Mouse (Mus musculus) hindbrain, embryonic 13.5 days (tissue): ENCODE measurements around the gene Slc9a8. TPM values are rescaled to one million over a fixed set of nuclear protein-coding genes. Genes with fewer than 3 reads are reported as not detected.
A peak's percentile ranks its signal among the peaks of the same experiment; 100 is the strongest.

Experiments
- ATAC-seq: fragments of 200-750 bp; cut with Nextera tagmentation; 2 replicates; pipeline ENCODE4 v1.8.0; 2017; ENCODE audit warnings: moderate TSS enrichment; ENCODE audit not compliant: low FRiP score
- H3K27ac ChIP-seq: fragments of 300-500 bp; sonication (generic); 2 replicates; pipeline ENCODE4 v1.5.1; 2015; ENCODE audit warnings: inconsistent platforms, mild to moderate bottlenecking, moderate library complexity
- H3K27me3 ChIP-seq: fragments of 300-500 bp; sonication (generic); 2 replicates; pipeline ENCODE4 v1.6.1; 2015; ENCODE audit warnings: mild to moderate bottlenecking, inconsistent platforms
- H3K36me3 ChIP-seq: fragments of 300-500 bp; sonication (generic); 2 replicates; pipeline ENCODE4 v1.6.1; 2015; ENCODE audit warnings: mild to moderate bottlenecking, inconsistent platforms
- H3K4me1 ChIP-seq: fragments of 300-500 bp; sonication (generic); replicated peaks from 2 replicates; pipeline ENCODE4 v1.6.1; 2015; ENCODE audit warnings: inconsistent platforms
- H3K4me2 ChIP-seq: fragments of 300-500 bp; sonication (generic); 2 replicates; pipeline ENCODE4 v1.6.1; 2015; ENCODE audit warnings: inconsistent platforms, mild to moderate bottlenecking, moderate library complexity
- H3K4me3 ChIP-seq: fragments of 300-500 bp; sonication (generic); 2 replicates; pipeline ENCODE4 v1.5.1; 2015; ENCODE audit warnings: mild to moderate bottlenecking, inconsistent platforms
- H3K9ac ChIP-seq: fragments of 300-500 bp; sonication (generic); 2 replicates; pipeline ENCODE4 v1.6.1; 2015; ENCODE audit warnings: mild to moderate bottlenecking, inconsistent platforms
- H3K9me3 ChIP-seq: fragments of 300-500 bp; sonication (generic); 2 replicates; pipeline ENCODE4 v1.6.1; 2016; ENCODE audit warnings: inconsistent platforms
- whole genome bisulfite sequencing: fragments of 180-500 bp; shearing (Covaris S2); methylation state at CpG from one replicate; pipeline ENCODE4 v1.1.7; 2015; 5-methylcytosine and 5-hydroxymethylcytosine counted together
- polyA plus RNA-seq: library from polyadenylated mRNA; unstranded; fragments of >200 nt; fragmentation: Nextera tagmentation; extraction: Ambion mirVana; gene quantifications from 2 replicates; pipeline ENCODE4 v1.2.1, GENCODE M21; 2015

The Slc9a8 gene
- polyA plus RNA-seq, 1 experiment from 2014 or later, result 21.2 TPM

DNA sequence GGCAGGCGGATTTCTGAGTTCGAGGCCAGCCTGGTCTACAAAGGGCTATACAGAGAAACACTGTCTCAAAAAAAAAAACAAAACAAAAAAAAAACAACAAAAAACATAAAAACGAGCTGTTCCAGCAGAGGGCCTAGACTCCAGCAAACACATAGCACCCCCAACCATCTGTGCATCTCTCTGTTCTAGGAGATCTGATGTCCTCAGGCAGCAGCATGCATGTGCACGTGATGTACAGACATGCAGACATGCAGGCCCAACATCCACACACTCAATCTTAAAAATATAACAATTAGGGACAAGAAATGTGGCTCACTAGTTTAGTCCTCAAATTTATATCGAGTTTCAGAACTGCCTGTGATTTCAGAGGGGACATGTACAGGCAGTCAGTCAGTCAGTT, 14.9 kb downstream of the Slc9a8 start:
- peaks cover 62% of the 10 kb centered on the region for H3K36me3 ChIP-seq
- H3K9me3 ChIP-seq, result no peaks in the 10 kb centered on the region
- H3K27me3 ChIP-seq, result no peaks in the 10 kb centered on the region
- H3K9ac ChIP-seq, result no peak overlapping the region
- no peak overlapping the region for H3K4me3 ChIP-seq
- no peak for ATAC-seq
- no peaks in the 10 kb centered on the region for H3K4me1 ChIP-seq
- WGBS, result 92% methylated on average over 5 of the region's 5 CpGs
- no peak overlapping the region for H3K4me2 ChIP-seq
- H3K27ac ChIP-seq, result no peak overlapping the region

DNA sequence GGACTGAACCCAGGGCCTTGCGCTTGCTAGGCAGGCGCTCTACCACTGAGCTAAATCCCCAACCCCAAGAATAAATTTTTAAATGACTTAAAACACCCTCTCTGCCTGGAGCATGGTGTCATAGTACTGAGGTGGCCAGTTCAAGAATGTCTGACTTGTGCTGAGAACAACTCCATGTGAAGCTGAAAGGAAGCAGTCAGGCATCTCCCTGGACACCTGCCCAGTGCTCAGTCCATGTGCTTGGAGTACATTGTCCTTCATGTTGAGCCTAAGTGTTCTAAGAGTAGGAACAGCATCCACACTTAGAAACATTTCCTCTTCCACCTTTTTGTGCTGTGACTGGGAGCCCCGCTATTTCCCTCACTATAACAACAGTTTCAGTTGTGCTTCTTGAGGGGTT, 17.9 kb downstream of the Slc9a8 start:
- Histone ChIP-seq H3K4me1 (no peaks in the 10 kb centered on the region), H3K9me3 (no peaks in the 10 kb centered on the region), H3K27me3 (no peaks in the 10 kb centered on the region), H3K4me2 (no peak overlapping the region), H3K36me3 (peaks cover 77% of the 10 kb centered on the region), H3K9ac (no peak overlapping the region), H3K4me3 (no peak overlapping the region), H3K27ac (no peak overlapping the region)
- no peak for ATAC-seq
- WGBS, result 95% methylated on average over 3 of the region's 3 CpGs

DNA sequence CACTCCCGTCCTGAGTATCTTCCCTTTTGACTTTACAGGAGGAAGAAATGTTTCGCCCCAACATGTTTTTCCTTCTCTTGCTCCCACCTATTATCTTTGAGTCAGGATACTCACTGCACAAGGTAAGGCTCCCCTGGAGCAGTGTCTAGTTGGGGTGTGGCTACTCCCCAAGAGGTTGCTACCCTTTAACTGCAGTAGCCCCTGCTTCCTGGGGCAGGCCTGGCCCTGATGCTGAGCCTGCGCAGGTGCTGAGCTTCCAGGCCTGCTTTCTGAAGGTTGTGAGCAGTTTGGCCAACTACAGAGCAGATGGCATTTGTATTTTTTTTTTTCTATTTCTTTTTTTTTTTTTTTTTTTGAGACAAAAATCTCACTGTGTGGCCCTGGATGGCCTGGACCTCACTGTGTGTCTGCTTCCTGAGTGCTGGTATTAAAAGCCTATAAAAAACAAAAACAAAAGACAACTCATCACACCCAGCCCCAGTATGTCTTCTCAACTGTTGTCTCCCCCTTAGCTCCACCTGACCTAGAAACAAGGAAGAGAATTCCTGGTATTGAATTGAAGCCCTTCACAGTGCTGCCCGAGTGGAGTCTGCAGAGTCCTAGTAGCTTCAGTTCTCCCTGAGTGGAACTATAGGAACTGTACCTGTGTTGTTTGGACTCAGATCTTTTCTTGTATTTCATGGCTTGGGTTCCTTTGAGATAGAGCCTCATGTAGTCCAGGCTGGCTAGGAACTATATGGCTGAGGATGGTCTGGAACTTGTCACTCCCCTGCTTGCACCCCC, 22.1 kb downstream of the Slc9a8 start:
- no peak overlapping the region for H3K27ac ChIP-seq
- 0 out of 2 replicates have a peak, but pooled peaks cover 8% of the 10 kb centered on the region for H3K4me1 ChIP-seq
- 97% methylated on average over 4 of the region's 4 CpGs for WGBS
- H3K27me3 ChIP-seq, result no peaks in the 10 kb centered on the region
- H3K9ac ChIP-seq, result 0 out of 2 replicates have a peak overlapping the region, but pooled peaks have one; percentile 24
- no peak for ATAC-seq
- H3K4me3 ChIP-seq, result no peak overlapping the region
- no peak overlapping the region for H3K4me2 ChIP-seq
- H3K9me3 ChIP-seq, result no peaks in the 10 kb centered on the region
- H3K36me3 ChIP-seq, result peaks cover 81% of the 10 kb centered on the region

DNA sequence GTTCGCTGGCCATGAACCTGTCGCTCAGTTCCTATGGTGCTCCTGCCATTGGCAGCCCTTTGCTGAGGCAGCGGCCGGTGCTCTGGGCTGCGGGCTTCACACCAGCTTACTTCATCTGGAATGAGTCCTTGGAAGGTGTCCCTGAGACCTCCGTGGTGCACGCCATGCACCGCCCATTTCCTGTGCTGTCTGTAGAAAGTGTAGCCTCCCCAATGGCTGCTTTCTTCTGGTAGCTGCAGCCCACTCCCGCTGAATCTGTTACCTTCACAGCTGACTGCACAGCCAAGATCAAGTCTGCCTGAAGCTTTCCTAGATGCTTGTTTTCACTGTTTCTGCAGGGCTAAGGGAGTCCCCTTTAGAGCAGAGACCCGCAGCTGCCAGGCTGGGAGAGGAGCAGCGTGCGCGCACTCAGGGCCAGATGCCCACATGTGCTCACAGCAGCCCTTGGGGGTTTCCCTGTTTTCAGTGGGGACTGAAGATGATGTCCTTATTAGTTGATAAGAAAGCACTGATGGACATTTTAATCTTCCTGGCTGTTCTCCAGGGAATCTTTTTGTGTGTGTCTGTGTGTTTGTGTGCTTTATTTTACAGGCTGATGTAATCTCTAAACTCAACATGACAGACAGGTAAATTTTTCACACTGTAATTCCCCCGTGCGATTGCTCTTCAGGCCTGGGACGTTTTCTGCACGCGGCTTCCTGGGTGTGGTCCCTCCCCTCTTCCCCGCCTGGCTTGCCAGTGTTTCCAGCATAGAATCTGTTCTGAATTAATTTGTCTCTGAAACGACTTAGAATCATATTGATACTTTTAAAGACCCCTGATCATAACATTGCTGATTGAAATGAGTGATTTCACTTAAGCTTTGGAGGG, 24.6 kb downstream of the Slc9a8 start:
- Histone ChIP-seq H3K27me3 (no peaks in the 10 kb centered on the region), H3K4me3 (no peak overlapping the region), H3K36me3 (peaks cover 85% of the 10 kb centered on the region), H3K4me1 (0 out of 2 replicates have a peak, but pooled peaks cover 8% of the 10 kb centered on the region), H3K9ac (0 out of 2 replicates have a peak overlapping the region, but pooled peaks have one; percentile 13), H3K4me2 (no peak overlapping the region), H3K9me3 (no peaks in the 10 kb centered on the region), H3K27ac (peak overlapping the region; percentile 24; the same call in 1 of the 2 replicates)
- no peak for ATAC-seq
- 77% methylated on average over 20 of the region's 20 CpGs for WGBS

DNA sequence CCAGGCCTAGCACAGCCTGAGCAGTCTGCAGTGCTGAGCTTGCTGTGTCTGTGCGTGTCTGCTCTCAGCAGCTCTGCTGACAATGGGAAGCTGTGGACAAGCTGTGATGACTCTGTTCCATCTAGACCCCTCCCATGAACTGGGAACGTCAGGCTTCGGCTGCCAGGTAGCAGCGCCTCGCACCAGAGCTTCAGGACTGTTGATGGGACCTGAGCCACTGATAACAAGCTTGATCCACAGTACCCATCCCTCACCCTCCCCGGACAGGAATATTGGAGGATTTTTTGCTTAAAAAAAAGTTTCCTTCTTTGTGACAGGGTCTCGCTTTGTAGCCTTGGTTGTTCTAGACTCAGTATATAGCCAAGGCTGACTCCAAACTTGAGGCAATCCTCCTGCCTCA, 25.7 kb downstream of the Slc9a8 start:
- Histone ChIP-seq H3K27me3 (no peaks in the 10 kb centered on the region), H3K9me3 (no peaks in the 10 kb centered on the region), H3K9ac (no peak overlapping the region), H3K36me3 (peaks cover 83% of the 10 kb centered on the region), H3K4me3 (no peak overlapping the region), H3K4me2 (no peak overlapping the region), H3K4me1 (0 out of 2 replicates have a peak, but pooled peaks cover 8% of the 10 kb centered on the region), H3K27ac (no peak overlapping the region)
- no peak for ATAC-seq
- WGBS, result 91% methylated on average over 7 of the region's 7 CpGs

DNA sequence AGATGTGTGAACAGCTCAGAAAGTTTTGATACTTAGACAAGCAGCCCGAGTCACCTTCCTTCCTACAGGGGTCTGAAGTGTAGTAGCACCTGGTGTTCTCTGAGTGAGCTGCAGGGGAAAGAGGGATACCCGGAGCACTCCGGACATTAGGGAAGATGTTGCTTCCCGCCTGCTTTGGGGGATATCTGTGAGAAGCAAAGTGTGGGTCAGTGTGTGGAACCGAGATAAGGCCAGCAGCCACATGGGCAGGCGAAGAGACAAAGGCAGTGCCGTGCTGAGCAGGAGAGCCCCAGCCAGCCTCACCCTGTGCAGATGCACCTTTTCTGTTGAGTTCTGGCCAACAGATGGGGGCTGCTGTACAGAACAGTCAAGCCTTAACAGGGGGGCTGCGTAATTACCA, 26.1 kb downstream of the Slc9a8 start:
- no peaks in the 10 kb centered on the region for H3K9me3 ChIP-seq
- no peak overlapping the region for H3K4me3 ChIP-seq
- no peaks in the 10 kb centered on the region for H3K27me3 ChIP-seq
- no peak for ATAC-seq
- H3K9ac ChIP-seq, result no peak overlapping the region
- WGBS, result 86% methylated on average over 8 of the region's 8 CpGs
- no peak overlapping the region for H3K4me2 ChIP-seq
- peaks cover 80% of the 10 kb centered on the region for H3K36me3 ChIP-seq
- H3K27ac ChIP-seq, result no peak overlapping the region
- H3K4me1 ChIP-seq, result 0 out of 2 replicates have a peak, but pooled peaks cover 8% of the 10 kb centered on the region

DNA sequence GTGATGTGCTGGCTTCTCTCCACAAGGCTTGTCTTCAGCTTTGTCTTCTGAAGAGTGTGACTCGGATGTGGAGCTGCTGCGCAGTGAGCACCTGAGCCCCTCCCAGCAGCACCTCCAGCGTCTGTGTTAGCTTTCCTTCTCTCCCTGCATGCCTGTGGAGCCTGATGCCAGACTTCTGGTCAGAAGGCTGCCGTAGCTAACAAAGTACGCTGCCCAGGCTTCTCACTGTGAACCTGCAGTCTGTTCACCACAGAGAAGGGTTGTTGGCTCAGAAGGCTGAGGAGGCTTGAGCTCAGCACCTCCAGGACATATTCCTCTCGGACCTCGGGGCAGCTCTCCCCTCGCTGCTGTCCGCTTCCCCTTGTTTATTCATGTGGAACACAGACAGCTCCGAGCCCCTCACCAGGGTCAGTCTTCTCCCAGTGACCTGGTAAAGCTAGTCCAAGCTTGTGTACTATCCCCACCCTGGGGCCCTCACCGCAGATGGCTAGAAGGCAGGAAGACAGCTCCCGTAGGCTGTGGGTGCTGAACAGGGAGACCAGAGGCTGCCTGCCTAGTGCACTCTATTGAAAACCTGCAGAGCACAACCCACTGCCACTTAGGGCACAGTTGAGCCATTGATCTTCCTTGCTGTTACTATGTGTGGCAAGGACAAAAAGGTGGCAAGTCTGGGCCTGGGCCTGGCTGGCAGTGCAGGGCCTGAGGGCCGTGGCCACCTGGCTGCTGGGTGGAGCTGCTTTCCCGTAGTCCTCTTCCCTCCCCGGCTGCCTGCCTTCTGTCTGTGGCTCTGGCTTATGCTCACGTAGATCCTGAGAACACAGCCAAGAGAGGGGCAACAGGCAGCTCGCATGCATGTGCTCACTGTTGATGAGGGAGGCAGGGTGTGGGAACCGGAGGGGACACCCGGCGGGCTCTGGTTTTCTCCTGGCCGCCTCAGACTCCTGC, 28.1 kb downstream of the Slc9a8 start:
- H3K4me3 ChIP-seq, result no peak overlapping the region
- peaks cover 82% of the 10 kb centered on the region for H3K36me3 ChIP-seq
- H3K4me1 ChIP-seq, result 0 out of 2 replicates have a peak, but pooled peaks cover 10% of the 10 kb centered on the region
- H3K27ac ChIP-seq, result no peak overlapping the region
- no peaks in the 10 kb centered on the region for H3K9me3 ChIP-seq
- ATAC-seq, result no peak
- no peak overlapping the region; the same call in 1 of the 2 replicates for H3K9ac ChIP-seq
- WGBS, result 92% methylated on average over 21 of the region's 21 CpGs
- no peaks in the 10 kb centered on the region for H3K27me3 ChIP-seq
- no peak overlapping the region for H3K4me2 ChIP-seq

DNA sequence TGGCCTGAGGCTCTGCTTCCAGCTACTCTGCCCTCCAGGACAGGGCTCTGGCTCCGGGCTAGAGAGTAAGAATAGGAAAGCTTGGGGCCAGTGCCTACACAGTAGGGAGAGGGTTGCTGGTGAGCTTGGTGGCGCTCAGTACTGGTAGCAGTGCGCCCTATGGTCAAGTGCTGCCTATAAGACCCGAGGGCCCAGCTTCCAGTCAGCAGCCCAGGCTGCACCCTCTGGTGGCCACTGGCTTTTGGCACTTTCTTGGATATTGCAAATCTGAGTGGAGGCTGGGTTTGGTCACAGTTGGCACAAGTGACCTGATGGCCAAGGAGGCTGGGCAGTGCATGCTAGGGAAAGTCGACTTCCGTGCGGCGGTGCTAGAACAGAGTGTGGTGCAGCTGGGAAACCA, 29.1 kb downstream of the Slc9a8 start:
- H3K36me3 ChIP-seq, result peaks cover 81% of the 10 kb centered on the region
- no peaks in the 10 kb centered on the region for H3K27me3 ChIP-seq
- 94% methylated on average over 8 of the region's 8 CpGs for WGBS
- no peak for ATAC-seq
- H3K4me2 ChIP-seq, result no peak overlapping the region
- H3K4me3 ChIP-seq, result no peak overlapping the region
- no peaks in the 10 kb centered on the region for H3K9me3 ChIP-seq
- 0 out of 2 replicates have a peak, but pooled peaks cover 8% of the 10 kb centered on the region for H3K4me1 ChIP-seq
- no peak overlapping the region for H3K27ac ChIP-seq
- H3K9ac ChIP-seq, result no peak overlapping the region

DNA sequence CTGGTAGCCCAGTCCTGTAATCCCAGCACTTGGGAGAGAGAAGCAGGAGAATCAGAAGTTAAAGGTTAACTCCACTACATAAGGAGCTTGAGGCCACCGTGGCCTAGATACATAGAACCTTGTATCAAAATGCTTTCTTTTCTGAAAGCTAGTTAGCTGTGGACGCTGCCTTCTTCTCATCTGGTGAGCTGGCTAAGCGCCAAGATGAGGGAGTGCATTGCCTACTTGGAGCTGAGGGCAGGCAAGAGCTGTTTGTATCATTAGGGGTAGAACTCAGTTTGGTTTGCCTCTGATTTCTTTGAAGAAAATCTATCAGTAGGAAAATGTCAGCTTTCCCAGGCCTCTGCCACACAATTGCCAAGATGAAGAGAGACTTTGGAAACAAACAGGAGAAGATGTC, 32.3 kb downstream of the Slc9a8 start:
- Histone ChIP-seq H3K9me3 (no peaks in the 10 kb centered on the region), H3K4me2 (no peak overlapping the region), H3K36me3 (peaks cover 87% of the 10 kb centered on the region), H3K27me3 (no peaks in the 10 kb centered on the region), H3K4me1 (0 out of 2 replicates have a peak, but pooled peaks cover 3% of the 10 kb centered on the region), H3K27ac (no peak overlapping the region), H3K4me3 (no peak overlapping the region), H3K9ac (no peak overlapping the region)
- WGBS, result 75% methylated on average over 3 of the region's 3 CpGs
- ATAC-seq, result no peak

DNA sequence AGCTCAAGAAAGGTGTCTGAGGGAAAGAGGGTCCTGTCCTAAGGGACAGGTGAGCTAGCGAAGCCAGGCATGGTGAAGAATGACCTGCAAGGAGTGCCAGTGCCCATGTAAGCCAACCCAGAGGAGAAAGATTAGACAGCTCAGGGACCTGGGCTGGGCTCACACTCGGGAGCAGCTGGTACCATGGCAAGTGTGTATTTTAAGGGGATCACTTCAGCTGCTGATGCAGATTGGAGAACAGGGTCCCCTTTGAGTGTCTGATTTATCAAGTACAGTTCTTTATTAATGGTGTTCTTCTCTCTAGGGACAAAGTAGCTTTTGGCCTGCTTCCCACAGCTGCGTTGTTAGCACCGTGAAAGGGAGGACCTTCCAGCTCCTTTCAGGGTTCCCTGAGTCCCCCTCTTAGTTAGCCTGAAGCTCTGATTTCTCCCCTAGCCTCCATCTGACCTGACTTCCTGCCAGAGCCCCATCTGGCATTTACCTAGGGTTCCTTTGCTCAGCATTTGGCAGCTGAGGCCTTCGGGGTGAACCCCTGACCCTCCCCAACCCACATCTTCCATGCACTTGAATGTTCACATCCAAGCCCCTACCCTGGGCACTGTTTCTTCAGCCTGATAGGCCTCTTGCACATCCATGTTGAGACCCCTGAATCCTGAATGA, 35.0 kb downstream of the Slc9a8 start:
- H3K27me3 ChIP-seq, result no peaks in the 10 kb centered on the region
- ATAC-seq, result no peak
- H3K36me3 ChIP-seq, result peaks cover 89% of the 10 kb centered on the region
- H3K9ac ChIP-seq, result no peak overlapping the region
- H3K4me3 ChIP-seq, result no peak overlapping the region
- H3K9me3 ChIP-seq, result no peaks in the 10 kb centered on the region
- H3K4me1 ChIP-seq, result 0 out of 2 replicates have a peak, but pooled peaks cover 3% of the 10 kb centered on the region
- no peak overlapping the region for H3K4me2 ChIP-seq
- WGBS, result 76% methylated on average over 5 of the region's 5 CpGs
- H3K27ac ChIP-seq, result peak overlapping the region; percentile 9; the same call in 1 of the 2 replicates

DNA sequence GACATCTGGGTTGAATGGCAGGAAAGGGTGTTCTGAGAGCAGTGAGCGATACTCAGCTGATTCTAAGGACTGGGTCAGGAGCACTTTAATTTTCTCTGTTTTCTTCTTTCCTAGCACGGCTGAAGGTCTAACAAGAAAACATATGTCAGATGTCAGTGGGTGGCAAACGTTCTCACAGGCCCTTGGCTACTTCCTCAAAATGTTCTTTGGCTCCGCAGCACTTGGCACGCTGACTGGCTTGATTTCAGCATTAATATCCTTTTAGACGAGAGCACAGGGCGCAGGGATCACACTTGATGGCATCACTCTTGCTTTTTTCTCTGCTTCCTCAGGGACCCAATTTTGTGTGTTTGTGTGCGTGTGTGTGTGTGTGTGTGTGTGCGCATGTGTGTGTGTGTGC, 35.7 kb downstream of the Slc9a8 start:
- H3K4me1 ChIP-seq, result 0 out of 2 replicates have a peak, but pooled peaks cover 3% of the 10 kb centered on the region
- H3K9me3 ChIP-seq, result no peaks in the 10 kb centered on the region
- no peaks in the 10 kb centered on the region for H3K27me3 ChIP-seq
- H3K4me2 ChIP-seq, result no peak overlapping the region
- H3K4me3 ChIP-seq, result no peak overlapping the region
- WGBS, result 91% methylated on average over 9 of the region's 9 CpGs
- H3K27ac ChIP-seq, result no peak overlapping the region; the same call in 1 of the 2 replicates
- no peak overlapping the region for H3K9ac ChIP-seq
- peaks cover 89% of the 10 kb centered on the region for H3K36me3 ChIP-seq
- ATAC-seq, result no peak
